Mouse (Mus musculus): ENCODE results near the gene Clmp.

Gene Clmp

GRCm38 (mm10) chr9:40786820-40787219, 101.1 kb downstream of the Clmp start:
- in situ Hi-C loops (cut with MboI; ENCODE audit: low pct_unique_long_range_greater_than_20kb in 1 of 2, low sequenced_read_pairs in 2 of 2, unreplicated experiment in 1 of 2) = loop anchor here in 1 of 2 experiments (25.0 kb wide), 1 partner anchor 550 kb away; no protein-coding TSS in a partner anchor

GRCm38 (mm10) chr9:40791864-40792633, 106.3 kb downstream of the Clmp start:
- in situ Hi-C loops (cut with MboI; ENCODE audit: low pct_unique_long_range_greater_than_20kb in 1 of 2, low sequenced_read_pairs in 2 of 2, unreplicated experiment in 1 of 2) = loop anchor here in 1 of 2 experiments (25.0 kb wide), 1 partner anchor 555 kb away; no protein-coding TSS in a partner anchor

DNA sequence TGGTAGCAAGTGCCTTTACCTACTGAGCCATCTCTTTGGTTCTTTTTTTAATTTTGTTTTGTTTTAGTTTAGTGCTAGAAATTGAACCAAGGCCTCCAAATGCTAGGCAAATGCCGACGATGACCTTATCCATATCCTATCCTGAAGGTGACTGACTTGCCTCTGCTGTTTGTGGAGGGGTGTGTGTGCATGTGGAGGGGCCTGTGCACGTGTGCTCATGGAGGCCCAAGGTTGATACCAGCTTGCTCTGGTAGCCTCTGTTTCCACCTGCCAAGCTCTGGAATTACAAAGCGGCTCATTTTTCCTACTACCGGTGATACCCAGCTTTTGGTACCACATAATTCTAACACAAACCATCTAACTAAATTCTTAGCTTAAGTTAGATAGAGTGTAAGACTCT, 107.8 kb downstream of the Clmp start:
- in situ Hi-C loops (cut with MboI; ENCODE audit: low pct_unique_long_range_greater_than_20kb in 1 of 2, low sequenced_read_pairs in 2 of 2, unreplicated experiment in 1 of 2) = loop anchor here in 1 of 2 experiments (25.0 kb wide), 1 partner anchor 556 kb away; no protein-coding TSS in a partner anchor

DNA sequence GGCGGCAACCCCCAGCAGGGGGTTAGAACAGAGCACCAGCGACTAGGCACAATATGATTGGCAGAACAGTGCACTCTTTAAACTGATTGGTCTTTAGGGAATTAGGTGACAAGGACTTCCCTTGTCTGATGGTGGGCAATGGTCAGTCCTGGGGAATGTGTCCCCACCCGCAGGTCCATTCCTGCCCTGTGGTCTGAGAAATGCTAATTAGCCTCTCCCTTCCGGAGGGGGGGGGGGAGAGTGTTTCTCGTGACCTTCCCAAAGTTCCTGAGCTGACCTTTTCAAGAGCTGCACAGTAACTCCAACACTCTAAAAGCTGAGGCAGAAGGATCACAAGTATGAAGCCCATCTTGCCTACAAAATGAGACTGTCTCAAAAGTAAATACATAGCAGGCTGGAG, 108.5 kb downstream of the Clmp start:
- in situ Hi-C loops (cut with MboI; ENCODE audit: low pct_unique_long_range_greater_than_20kb in 1 of 2, low sequenced_read_pairs in 2 of 2, unreplicated experiment in 1 of 2) = loop anchor here in 1 of 2 experiments (25.0 kb wide), 1 partner anchor 557 kb away; no protein-coding TSS in a partner anchor

DNA sequence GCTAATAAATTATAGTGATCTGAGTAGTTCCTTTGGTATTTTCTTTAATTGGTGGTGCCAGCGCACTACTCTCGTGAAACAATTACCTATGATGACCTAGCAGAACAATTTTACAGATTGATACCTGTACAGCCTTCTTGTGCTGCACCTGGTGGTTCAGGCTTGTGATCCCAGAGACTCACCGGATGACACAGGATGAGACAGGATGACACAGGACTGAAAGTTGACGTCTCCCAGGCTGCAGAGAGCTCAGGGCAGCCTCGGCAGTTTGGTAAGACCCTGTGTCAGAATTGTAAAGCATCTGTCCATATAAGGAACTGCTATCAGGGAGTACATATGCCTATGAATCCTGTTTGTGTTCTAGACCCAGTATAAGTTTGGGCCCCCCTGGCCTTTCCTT, 109.2 kb downstream of the Clmp start:
- in situ Hi-C loops (cut with MboI; ENCODE audit: low pct_unique_long_range_greater_than_20kb in 1 of 2, low sequenced_read_pairs in 2 of 2, unreplicated experiment in 1 of 2) = loop anchor here in 1 of 2 experiments (25.0 kb wide), 1 partner anchor 558 kb away; no protein-coding TSS in a partner anchor

DNA sequence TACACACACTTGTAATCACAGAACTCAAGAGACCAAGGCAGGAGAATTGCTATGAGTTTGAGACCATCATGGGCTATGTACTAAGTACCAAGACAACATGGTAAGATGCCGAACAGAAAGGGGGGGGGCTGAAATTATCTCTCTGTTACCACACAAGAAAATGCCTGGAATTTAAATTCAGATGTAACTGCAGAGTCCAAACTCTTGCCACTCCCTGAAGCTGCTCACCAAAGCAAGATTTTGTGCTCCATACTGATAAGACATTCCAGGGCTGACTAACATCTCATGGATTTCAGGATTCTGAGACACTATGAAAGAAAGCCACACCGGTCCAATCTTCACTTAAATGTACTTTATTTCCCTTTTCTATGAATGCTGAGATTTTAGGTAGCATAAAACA, 109.8 kb downstream of the Clmp start:
- in situ Hi-C loops (cut with MboI; ENCODE audit: low pct_unique_long_range_greater_than_20kb in 1 of 2, low sequenced_read_pairs in 2 of 2, unreplicated experiment in 1 of 2) = loop anchor here in 1 of 2 experiments (25.0 kb wide), 1 partner anchor 558 kb away; no protein-coding TSS in a partner anchor

DNA sequence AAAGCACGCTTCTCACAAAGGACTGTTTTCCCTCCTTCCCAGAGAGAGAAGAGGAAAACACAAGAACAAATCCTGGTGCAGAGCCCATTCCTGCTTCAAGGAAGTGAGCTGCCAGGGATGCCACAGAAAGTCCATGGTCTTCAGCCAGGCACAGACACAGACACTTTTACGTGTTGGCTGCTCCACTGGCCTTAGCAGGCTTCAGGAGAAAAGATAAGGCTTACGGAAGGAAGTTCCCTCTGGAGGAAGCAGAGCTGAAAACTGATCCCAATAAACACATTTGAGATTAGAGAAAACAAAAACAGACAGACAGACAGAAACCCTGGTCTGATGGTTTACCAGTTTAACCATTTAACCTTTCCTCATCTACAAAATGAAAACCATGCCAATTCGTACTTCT, 110.3 kb downstream of the Clmp start:
- in situ Hi-C loops (cut with MboI; ENCODE audit: low pct_unique_long_range_greater_than_20kb in 1 of 2, low sequenced_read_pairs in 2 of 2, unreplicated experiment in 1 of 2) = loop anchor here in 1 of 2 experiments (25.0 kb wide), 1 partner anchor 559 kb away; no protein-coding TSS in a partner anchor

DNA sequence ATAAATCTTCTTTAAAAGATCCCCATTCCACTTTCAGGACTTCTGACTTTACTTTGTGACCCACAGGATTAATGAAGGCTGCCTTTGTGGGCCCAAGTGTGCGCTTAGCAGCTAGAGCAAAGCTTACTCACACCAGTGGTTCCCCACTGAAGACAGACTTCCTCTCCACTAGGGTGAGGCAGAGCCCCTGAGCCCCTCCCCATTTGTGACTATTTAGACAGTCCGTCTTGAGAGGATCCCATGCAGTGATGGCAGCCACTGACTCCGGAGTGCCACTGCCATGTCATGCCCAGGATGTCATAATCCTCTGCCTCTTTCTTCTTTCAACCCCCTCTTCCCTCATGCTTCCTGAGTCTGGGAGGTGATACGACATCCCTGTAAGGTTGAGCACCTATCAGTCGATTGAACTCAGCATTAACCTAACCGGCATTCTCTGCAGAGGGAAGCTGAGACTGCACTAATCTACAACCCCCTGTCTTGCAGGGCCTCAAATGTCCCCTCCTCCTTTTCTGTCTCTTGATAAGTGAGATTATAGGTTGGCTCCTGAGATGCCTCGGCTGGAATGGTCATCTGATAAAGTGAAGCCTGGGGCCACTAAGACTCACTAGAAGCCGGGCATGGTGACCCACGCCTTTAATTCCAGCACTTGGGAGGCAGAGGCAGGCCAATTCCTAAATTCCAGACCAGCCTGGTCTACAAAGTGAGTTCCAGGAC, 112.6 kb downstream of the Clmp start:
- in situ Hi-C loops (cut with MboI; ENCODE audit: low pct_unique_long_range_greater_than_20kb in 1 of 2, low sequenced_read_pairs in 2 of 2, unreplicated experiment in 1 of 2) = loop anchor here in 1 of 2 experiments (25.0 kb wide), 1 partner anchor 561 kb away; no protein-coding TSS in a partner anchor

- in situ Hi-C loops (cut with MboI; ENCODE audit: low pct_unique_long_range_greater_than_20kb in 1 of 2, low sequenced_read_pairs in 2 of 2, unreplicated experiment in 1 of 2) = loop anchor here in 1 of 2 experiments (25.0 kb wide), 1 partner anchor 562 kb away; no protein-coding TSS in a partner anchor
These were observed 113.3 kb downstream of the Clmp start for GRCm38 (mm10) chr9:40799112-40799511.

GRCm38 (mm10) chr9:40799837-40800501, 114.2 kb downstream of the Clmp start:
- in situ Hi-C loops (cut with MboI; ENCODE audit: low pct_unique_long_range_greater_than_20kb in 1 of 2, low sequenced_read_pairs in 2 of 2, unreplicated experiment in 1 of 2) = loop anchor here in 1 of 2 experiments (5.0 to 25.0 kb wide), 2 partner anchors 33 to 563 kb away; no protein-coding TSS in a partner anchor

DNA sequence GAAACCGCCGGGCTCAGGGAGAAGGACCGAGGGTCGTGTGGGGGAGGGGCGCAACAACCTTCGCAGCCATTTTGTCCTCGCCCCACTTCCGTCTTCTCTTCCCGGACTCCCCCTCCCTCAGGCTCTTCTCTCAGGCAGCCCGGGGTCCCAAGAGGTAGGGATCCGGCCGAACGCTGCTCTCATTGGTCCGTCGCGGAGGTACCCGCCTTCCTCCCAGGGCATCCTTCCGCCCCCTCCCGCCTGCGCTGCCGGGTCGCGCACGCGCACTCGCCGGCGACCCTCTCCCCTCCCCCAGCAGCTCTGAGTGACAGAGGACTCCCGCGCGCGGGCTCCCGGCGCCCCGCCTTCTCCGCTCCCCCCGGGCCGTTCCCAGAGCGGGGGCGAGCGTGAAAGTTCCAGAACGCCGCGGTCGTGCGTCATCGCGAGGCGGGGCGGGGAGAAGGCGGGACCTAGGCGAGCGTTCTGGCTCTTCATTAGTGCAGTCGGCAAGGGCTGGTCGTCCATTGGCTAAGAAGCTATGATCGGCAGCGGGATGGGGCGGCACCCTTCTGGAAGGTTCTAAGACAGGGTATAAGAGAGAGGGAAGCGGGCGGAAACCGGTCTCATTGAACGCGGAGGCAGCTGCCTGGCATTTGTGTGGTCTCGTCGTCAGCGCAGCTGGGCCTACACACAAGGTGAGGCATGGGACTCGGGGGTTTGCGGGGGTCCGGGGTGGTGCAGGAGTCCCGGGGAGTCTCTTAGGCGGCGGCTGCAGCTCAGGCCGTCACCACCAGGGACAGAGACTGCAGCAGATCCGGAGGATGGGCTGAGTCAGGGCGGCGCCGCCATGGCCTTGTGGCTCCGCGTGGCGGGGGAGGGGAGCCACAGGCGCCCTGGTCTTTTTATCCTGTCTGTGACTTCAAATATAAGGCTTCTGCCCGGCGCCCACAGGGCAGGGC, 115.2 kb downstream of the Clmp start, which contains the start of gene Hspa8:
Gene Hspa8 (plus strand): TSS at position 310 of the 938 bp plus-strand sequence.
- in situ Hi-C loops (cut with MboI; ENCODE audit: low pct_unique_long_range_greater_than_20kb in 1 of 2, low sequenced_read_pairs in 2 of 2, unreplicated experiment in 1 of 2) = loop anchor here in 1 of 2 experiments (5.0 kb wide), 1 partner anchor 34 kb away; no protein-coding TSS in a partner anchor

DNA sequence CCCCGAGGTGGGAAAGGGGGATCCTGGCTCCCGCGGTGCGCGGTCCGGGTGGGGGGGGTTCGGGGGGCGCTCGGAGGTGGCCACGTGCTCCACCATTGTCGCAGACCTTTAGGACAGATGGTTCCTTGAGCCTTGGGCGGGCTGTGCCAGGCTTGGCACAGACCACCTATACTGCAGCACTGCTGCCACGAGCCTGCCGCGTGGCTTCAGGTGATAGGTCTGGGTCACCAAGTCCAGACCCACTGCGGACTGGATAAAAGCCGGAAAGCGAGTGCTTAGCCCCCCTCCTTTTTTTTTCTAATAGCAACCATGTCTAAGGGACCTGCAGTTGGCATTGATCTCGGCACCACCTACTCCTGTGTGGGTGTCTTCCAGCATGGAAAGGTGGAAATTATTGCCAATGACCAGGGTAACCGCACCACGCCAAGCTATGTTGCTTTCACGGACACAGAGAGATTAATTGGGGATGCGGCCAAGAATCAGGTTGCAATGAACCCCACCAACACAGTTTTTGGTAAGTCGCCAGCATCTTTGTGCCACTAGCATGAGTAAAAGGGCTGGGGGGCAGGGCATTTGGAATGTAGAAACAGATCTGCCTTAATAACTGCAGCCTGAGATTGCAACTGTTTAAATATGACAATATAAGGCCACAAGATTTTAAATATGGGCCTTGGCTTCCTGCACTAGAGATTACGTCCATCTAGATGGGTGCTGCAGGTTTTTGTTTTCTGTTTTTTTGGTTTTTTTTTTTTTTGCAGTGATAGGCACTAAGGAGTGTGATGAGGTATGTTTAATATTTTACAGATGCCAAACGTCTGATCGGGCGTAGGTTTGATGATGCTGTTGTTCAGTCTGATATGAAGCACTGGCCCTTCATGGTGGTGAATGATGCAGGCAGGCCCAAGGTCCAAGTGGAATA, 116.1 kb downstream of the Clmp start:
- in situ Hi-C loops (cut with MboI; ENCODE audit: low pct_unique_long_range_greater_than_20kb in 1 of 2, low sequenced_read_pairs in 2 of 2, unreplicated experiment in 1 of 2) = loop anchor here in 1 of 2 experiments (5.0 kb wide), 1 partner anchor 35 kb away; no protein-coding TSS in a partner anchor

- in situ Hi-C loops (cut with MboI; ENCODE audit: low pct_unique_long_range_greater_than_20kb in 1 of 2, low sequenced_read_pairs in 2 of 2, unreplicated experiment in 1 of 2) = loop anchor here in 1 of 2 experiments (5.0 kb wide), 1 partner anchor 35 kb away; no protein-coding TSS in a partner anchor
These were observed 116.7 kb downstream of the Clmp start for GRCm38 (mm10) chr9:40802533-40802875.

DNA sequence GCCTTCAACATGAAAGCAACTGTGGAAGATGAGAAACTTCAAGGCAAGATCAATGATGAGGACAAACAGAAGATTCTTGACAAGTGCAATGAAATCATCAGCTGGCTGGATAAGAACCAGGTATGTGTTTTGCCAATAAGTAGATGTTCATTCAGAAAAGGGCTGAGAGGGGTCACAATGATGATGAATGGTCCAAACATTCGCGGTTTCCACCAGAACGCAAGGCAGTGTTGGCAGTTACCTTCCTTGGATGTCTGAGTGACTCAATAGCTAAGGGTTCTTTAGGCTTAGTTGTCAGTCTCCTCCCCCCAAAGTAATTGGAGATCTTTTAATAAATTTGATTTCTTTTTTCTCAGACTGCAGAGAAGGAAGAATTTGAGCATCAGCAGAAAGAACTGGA, 118.8 kb downstream of the Clmp start:
- in situ Hi-C loops (cut with MboI; ENCODE audit: low pct_unique_long_range_greater_than_20kb in 1 of 2, low sequenced_read_pairs in 2 of 2, unreplicated experiment in 1 of 2) = loop anchor here in 1 of 2 experiments (5.0 kb wide), 1 partner anchor 37 kb away; no protein-coding TSS in a partner anchor

DNA sequence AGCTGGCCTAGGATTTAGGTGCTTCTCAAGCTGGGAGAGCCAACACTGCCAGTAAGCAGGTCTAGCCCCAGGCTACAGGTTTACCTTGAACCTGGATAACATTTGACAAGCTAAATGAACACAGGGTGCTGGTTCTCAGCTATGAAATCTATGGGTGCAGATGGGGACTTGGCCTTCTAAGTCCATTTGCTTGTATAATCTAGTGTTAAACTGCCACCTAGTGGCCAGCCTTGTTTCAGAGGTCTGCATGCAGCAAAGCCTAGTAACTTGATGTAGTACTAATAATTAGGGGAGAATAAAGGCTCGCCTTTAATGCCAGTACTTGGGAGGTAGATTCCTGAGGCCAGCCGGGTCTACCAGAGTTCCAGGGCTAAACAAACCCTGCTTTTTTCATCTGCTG, 119.5 kb downstream of the Clmp start:
- in situ Hi-C loops (cut with MboI; ENCODE audit: low pct_unique_long_range_greater_than_20kb in 1 of 2, low sequenced_read_pairs in 2 of 2, unreplicated experiment in 1 of 2) = no loop called here
